Mouse (Mus musculus): ENCODE results near the gene Ldb2. TPM values are rescaled to one million over a fixed set of nuclear protein-coding genes. Genes with fewer than 3 reads are reported as not detected.

Gene Ldb2
- total RNA-seq, 2 experiments from 2014 or later: not detected

DNA sequence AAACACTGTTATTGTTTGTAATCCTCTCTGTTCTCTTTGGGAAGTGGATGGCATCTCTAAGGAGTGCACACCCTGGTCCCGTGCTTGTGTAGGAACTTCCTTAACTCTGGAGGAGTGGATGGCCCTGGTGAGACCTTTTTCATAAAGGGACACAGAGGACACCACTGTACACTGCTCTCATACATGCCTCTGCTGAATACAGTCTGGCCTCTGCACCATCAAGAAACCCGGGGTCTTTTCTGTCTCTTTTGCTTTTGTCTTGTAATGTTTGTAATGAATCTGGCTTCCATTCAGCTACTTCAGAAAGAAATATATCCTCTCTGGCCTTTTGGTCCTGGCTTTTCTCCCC is 152.7 kb downstream of the Ldb2 start:
- no peak for ATAC-seq (replicated peaks; ENCODE audit: poor library complexity)

DNA sequence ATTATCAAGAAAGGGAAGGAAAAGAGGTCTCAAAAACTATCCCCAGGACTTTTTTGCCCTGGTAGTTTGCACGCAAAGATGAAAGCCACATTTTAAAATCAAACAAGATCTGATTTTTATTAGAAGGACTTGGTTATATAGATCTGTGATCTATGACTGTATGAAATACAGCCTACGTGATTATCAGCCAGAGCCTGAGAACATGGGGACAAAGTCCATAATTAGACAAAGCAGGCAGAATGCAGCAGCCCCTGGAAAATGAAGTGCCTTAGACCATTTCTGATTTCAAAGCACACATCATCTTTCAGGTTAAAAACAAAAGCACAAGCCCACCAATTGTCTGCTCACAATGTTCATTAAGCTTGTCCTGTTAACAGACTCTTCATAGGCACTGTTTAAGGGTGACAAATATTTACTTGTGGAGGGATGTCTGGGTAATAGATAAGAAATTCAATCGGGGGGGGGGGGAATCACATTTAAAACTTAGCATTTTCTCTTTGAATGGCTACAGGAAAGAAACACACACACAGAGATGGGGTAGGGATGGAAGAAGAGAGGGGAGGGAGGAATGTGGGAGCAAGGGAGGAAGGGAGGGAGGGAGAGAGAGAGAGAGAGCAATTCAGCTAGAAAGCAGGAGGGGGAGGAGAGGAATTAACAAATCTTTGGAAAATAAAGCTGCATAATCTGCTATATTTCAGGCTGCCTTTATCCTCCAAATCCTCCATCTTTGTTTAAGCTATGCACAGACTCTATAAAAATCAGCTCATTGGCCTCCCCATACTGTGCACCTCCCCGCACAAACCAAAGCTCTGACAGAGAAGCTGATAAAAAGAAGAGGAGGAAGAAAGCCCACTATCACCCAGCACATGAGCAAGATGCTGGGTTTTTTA is 153.3 kb downstream of the Ldb2 start:
- ATAC-seq (replicated peaks; ENCODE audit: poor library complexity): no peak

DNA sequence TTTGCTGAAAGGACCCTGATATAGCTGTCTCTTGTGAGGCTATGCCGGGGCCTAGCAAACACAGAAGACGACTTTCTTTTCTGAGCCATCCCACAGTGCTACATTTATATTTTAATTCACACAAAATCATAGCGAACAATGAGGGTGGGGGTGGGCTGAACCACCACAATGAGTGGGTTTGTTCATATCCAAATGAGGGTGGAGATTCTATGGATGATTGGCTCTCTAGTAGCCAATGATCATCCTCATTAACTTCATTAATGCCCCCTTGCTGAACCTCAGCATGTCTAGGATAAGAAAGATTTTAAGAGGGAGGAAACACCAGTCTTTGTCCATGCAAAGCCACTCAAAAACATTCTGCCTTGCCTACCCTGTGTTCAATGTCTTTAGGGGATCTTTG is 156.4 kb downstream of the Ldb2 start:
- no peak for ATAC-seq (replicated peaks; ENCODE audit: poor library complexity)

DNA sequence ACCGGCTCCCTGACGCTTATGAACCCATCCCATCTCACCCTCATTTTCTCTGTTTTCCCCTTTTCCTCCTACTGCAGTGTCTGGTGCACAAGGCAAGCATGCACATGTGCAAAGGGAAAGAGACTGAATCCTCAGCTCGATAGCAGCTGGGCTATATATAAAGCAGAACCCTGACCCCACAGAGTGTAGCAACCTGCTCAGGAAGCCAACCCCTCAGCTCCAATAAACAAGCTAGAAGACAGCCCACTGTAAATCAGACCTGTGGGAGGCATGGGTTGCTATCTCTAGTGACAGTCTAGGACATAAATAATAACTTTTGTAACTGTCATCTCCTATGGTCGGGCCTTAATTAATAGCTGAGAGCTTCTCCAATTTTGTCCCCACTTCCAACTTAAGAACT is 158.4 kb downstream of the Ldb2 start:
- no peak for ATAC-seq (replicated peaks; ENCODE audit: poor library complexity)

DNA sequence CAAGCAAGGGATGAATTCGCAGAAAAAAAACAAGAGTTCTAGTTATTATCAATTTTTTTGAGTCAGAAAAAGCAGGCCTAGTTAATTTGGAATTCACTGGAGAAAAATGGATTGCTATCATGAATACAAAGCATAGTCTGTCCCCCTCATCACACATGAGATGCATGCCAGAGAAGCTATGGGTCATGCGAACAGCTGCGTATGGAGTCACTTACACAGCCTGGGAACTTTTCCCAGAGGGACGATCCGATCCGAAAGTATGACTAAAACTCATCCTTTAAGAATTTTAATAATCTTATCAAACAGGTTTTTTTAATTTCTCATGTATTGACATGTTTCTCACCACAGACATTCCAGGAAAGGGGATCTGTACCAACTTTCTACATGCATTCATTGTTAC is 163.9 kb downstream of the Ldb2 start:
- no peak for ATAC-seq (replicated peaks; ENCODE audit: poor library complexity)

DNA sequence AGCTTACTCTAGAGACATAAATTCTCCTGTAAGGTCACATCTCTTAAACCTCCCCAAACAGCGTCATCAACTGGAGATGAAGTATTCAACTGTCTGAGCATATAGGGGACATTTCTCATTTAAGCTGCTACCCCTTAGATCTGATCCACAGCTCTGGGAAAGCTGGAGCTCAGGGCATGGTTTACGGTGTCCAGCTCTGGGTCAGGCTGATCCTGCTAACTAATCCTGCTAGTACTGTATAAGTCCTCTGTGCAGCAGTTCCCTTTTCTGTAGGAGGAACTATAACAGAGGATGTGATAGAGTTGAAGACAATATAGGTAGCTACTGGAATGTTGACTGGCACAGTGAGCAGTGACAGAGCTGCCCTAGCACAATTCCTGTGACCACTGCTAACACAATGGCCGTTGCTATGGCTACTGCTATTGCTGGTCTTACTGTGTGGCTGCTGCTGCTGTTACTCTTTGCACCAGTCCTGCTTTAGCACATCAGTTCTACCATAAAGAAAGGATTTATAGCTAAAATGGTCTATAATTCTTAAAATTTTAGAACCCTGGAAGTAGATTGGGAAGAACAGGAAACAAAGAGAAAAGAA is 170.3 kb downstream of the Ldb2 start:
- ATAC-seq (replicated peaks; ENCODE audit: poor library complexity): no peak

DNA sequence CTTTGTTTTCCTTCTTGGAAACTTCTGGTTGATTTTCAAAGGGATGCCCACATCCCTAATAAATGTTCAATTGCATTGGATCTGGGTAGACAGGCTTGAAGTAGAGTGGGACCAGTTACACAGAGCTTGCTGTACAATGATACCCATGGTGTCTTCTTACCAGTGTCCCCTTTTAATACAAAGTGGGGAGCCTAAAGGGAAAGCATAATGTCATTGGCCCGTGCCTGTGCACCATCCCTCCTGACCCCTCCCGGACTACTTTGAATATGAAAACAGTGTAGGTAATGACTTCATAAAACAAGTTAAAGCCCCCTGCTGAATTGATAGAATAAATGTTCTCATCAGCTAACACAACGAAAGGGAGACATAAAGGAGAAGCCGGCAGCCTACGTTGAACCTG is 172.0 kb downstream of the Ldb2 start:
- ATAC-seq (replicated peaks; ENCODE audit: poor library complexity): no peak

DNA sequence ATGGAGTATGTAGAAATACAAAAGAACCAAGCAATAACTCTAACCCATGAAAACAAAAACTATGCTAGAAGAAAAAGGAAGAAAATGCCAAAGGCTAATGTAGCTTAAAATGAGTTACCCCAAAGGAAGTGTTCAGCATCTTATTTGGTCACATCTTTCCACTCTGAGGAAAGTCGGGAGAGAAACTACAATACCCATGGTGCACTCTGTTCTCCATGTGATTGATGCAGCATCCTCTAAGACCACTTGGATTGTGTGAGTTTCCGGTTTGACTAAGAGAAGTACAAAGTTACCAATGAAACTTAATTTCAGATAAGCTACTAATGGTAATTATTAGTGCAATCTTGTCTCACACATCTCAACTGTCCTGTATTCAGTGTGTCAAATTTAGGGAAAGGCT is 172.6 kb downstream of the Ldb2 start:
- ATAC-seq (replicated peaks; ENCODE audit: poor library complexity): no peak

DNA sequence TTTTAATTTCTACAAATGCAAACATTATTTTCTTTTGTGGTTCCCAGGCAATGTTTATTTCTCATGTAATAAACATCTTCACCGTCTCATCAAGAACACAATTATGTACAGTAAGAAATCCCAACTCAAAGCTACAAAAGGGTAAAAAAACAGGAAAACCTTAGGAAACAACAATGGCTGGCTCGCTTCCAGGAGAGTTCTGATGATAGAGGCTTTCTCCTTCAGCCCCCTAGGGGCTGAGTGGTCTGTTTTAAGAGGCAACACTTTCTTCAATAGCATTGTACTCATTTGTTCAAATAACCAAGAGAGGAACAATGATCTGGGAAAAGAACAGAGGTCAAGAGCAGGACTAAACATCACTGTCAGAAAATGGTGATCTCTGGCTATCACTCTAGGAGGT is 173.4 kb downstream of the Ldb2 start:
- no peak for ATAC-seq (replicated peaks; ENCODE audit: poor library complexity)

DNA sequence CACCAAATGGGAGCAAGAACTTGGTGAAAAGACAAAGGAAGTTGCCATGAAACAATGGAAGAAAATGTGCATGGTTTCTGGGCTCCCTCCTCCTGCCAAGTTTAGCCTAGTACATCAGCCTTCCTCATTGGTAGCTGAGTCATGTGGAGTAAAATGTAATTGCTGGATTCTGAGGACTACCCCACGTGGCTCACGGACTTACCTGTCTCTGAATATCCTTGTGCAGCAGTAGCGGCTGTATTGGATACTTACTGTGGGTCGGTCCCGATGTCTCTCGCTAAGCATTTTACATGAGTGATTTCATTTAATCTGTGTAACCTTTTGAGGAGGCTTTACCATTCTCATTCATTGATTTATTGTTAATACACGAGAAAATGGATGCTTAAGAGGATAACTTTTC is 183.8 kb downstream of the Ldb2 start:
- no peak for ATAC-seq (replicated peaks; ENCODE audit: poor library complexity)

DNA sequence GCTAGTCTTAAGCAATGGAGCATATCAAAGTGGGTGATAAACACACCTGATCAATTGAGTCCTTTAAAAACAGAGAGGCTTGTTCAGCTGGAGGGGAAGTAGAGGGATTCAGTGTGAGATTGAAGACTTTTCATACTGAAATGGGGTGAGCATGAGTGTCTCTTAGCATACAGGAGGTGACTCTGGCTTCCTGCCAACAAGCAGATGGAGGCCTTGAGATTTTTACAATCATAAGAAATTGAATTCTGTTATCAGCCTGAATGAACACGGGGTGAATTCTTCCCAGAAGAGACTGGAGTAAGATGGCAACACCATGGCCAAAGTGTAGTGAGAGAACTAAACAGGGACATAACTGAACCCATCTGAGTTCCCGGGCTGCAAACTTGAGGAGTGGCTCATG is 190.6 kb downstream of the Ldb2 start:
- ATAC-seq (replicated peaks; ENCODE audit: poor library complexity): no peak

DNA sequence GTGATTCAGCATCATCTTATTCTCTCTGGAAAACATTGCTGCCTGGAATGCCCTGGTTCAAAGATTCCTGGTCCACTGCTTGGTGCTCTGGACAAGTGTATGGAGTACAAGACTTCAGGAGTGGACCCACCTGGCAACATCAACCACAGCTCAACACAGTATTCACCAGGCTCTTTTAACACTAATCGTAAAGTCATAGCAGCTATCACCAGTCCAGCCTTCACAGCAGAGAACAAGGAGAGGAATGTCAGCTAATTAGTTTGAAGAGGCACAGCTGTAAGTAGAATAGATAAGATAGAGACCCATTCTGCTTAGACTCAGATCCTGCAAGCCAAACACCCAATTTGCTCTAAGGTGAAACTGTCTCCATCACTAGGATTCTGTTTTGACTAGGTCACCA is 198.1 kb downstream of the Ldb2 start:
- ATAC-seq (replicated peaks; ENCODE audit: poor library complexity): no peak

DNA sequence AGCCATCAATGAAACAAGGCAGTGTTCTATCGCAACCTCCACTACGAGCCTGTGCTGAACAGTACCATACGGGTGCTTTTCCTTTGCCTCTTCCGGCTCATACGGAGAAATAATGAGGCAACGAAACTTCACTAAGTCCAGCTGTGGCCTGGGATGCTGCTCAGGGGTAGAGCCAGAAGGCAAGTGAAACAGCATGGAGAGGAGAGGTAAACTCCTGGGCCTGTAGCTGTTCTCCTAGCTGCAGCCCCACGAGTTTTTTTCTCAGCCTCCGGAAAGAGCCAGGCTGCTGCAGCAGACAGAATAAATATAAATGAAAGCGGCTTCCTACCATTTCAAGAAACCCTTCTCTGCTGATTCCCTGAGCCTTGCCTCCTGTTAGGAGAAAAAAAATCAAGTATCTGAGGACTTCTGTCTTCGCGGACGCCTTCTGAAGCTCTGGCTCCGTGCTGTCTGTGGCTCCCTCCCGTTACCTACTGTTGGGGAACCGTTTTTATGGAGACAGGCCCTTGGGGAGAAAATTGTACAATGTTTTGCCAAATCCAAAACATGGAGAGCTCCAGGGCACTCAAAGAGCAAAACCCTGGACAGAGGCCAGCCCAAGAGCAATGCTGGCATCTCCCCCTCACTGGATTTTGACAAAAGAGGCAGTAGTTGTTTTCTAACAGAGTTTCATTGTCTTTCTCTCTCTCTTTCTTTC is 205.8 kb downstream of the Ldb2 start:
- ATAC-seq (replicated peaks; ENCODE audit: poor library complexity): no peak

DNA sequence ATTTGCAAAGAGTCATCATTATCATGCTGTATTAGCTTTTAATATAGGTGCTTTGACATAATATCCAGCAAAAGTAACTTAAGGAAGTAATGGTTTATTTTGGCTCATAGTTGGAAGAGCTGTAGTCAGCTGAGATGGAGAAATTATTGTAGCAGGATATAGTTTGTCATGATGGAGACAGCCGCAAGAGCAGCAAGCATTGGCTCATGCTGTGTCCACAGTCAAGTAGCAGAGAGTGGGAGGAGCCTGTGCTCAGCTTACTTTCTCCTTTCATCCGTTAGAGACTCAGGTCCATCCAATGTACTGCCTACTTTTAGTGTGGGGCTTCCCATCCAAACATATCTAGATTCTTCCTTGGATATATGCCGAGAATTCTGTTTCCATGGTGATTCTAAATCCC is 208.7 kb downstream of the Ldb2 start:
- ATAC-seq (replicated peaks; ENCODE audit: poor library complexity): no peak

DNA sequence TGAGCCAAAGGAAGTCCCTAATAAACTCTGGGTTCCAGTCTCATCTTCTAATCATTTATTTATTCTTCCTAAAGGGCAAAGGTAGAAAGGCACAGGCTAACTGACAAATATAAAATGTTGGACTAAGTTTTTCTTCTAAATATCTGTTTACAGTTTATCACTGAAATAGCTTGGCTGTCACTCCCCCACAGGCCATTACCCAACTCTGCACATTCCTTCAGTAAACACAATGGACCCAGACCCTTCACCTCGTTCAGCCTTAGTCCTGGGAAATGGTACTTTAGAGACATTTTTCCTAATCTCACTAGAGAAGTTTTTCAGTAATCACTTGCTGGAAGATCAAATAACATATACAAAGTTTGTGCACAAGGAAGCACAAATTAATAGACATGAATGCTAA is 210.2 kb downstream of the Ldb2 start:
- no peak for ATAC-seq (replicated peaks; ENCODE audit: poor library complexity)

DNA sequence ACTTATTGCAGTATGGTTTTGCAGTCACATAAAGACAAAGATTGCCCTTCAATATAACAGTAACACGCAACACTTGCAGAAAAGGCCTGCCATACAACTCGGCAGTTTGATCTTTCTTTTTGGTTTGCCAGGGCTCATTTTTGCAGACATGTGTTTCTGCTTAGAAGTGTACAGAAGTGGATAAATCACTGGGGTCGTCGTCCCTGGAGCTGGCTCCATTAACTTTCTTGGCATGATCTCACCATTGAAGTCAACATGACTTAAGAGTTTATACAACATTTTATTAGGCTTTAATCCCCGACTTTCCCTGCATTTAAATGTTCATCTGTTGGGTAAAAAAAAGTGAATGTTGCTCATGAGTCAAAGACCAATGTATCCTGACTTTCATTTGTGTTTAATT is 212.9 kb downstream of the Ldb2 start:
- ATAC-seq (replicated peaks; ENCODE audit: poor library complexity): no peak

DNA sequence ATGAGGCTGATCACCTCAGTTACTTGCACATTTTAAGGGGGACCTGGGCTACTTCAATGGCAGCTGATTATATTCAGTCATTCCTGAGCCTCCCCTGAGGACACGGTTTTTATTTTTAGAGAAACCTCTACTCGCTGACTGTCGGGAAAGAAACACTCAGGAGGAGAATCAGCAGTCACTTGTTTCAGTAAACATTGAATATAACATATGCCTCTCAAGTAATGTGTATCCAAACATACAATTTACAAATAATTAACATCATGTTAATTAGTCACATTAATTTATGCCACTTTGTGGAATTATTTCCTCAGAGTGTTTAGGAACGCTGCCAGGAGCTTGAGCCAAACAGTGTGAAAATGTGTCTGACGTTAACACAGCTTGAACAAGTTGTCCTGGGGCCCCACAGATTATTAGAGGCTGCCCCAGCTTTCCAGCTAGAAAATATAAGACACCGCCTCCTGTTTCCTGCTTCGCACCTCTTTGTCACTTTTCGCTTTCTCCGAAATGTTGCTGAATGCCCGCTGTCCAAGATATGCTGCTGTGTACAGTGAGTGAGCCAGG is 219.5 kb downstream of the Ldb2 start:
- ATAC-seq (replicated peaks; ENCODE audit: poor library complexity): no peak

DNA sequence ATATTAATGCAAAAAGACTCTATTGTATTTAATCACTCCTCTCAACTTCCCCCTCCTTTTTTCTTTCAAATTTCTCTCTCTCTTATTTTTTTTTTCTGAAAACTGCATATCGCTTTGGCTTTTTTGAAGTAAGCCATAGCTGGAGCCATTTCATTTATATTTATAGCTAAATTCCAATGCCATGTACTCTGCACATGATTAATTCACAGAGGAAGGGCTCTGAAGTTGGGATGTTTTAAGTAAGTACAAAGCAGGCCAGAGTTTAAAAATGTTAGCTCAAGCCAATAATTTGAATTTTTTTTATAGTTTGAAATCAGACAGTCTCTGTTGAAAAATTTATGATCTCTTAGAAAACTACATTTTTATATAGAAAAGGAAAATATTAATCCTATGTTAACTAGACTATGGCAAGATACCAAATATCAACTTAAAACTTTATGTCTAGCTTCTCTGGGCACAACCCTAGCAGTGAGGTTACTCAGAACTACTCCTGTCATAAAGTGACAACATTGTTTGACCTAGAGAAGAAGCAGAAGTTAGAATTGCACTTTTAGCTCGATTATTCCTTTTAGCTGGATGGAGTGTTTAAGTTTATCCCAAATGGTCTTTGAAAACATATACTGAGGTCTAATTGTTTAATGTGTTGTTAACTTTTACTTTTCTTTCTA is 222.7 kb downstream of the Ldb2 start:
- ATAC-seq (replicated peaks; ENCODE audit: poor library complexity): no peak

DNA sequence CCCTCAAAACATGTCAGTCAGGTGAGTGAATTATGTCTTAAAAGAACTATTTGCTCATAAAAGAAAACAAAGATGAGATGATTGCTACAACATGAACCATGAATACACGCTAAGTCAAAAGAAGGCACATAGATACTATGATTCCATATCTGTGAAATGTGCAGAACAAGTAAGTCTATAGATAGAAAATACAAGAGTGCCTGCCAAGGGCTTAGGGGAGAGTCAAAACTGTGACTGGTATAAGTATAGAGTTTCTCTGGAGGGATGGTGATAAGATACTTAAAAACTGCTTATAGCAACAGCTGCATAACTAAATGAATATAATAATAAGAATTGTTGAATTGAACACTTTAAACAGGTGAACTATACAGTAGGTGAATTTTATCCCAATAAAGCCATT is 224.8 kb downstream of the Ldb2 start:
- no peak for ATAC-seq (replicated peaks; ENCODE audit: poor library complexity)

DNA sequence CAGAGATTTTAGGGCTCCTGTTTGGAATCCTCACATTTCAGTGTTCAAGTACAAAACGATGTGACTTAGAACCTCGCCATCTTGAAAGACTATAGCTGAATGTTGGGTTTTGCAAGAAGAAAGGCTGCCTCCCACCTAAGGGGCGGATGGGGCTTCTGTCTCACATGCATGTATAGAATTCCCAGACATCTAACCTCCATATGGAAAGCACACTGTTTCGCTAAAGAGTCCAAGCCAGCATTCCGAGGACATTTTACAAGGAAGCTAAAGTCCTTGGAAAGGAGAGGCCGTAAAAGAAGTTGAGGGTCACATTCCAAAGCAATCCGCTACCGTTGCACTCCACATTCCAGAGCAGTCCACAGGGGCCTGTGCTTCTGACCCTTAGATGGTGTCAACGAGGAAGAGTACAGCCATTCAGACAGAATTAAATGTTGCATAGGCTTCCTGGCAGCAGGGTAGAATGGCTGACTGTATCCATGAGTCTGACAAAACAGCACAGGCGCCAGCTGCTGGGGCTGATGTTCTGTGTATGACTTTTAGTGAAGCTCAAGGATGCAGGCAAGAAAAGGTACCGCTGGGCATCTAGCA is 245.6 kb downstream of the Ldb2 start:
- ATAC-seq (replicated peaks; ENCODE audit: poor library complexity): no peak

DNA sequence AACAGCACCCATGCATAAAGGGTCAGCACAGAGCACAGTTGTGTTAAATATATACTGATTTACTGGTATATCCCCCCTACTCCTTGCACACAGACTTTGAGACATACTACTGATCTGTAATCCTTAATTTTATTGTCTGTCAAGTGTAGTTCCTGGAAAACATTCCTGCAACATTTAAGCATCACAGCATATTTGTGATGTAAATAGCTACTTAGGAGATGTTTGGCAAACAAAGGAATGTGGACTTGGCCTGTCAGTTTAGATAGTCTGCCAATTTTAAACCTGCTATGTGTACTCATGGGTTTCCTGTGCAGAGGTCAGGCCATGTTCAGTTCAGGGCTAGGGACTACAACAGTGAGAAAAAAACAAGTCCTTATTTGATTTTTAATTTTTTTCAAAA is 246.3 kb downstream of the Ldb2 start:
- ATAC-seq (replicated peaks; ENCODE audit: poor library complexity): no peak
